Mouse (Mus musculus) gastrocnemius, postnatal 25 days (tissue): ENCODE data around the gene Dtx1. TPM values are rescaled to one million over a fixed set of nuclear protein-coding genes. Genes with fewer than 3 reads are reported as not detected.

Experiments used
- DNase-seq: peaks from one replicate; pipeline ENCODE4 v3.0.0; 2022
- total RNA-seq, 2 experiments: library from RNA; stranded (reverse); gene quantifications; 1 replicate in 1 of 2; 2 replicates in 1 of 2; pipeline ENCODE4 v1.2.3; 2021

Gene Dtx1
- total RNA-seq, 2 experiments from 2014 or later: 0.61 to 0.91 TPM

DNA sequence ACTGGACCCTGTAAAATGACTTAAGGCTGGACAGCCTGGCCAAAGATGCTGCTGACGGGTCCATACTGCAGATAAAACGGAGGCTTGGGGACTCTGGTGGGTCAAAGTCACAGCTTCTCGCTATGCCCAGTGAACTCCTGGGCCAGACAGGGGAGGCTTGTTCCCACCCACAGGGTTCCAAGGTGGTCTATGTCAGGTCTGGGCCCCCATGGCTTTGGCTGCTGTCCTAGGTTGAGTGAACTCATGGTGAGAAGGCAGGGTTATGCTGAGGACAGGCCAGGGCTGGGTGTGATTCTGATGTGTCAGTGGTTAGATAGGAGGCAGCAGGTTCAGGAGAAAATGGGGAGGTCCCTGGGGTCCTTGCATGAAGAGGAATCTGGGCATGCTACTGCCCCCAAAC, 8.1 kb downstream of the Dtx1 start:
- no peak for DNase-seq

DNA sequence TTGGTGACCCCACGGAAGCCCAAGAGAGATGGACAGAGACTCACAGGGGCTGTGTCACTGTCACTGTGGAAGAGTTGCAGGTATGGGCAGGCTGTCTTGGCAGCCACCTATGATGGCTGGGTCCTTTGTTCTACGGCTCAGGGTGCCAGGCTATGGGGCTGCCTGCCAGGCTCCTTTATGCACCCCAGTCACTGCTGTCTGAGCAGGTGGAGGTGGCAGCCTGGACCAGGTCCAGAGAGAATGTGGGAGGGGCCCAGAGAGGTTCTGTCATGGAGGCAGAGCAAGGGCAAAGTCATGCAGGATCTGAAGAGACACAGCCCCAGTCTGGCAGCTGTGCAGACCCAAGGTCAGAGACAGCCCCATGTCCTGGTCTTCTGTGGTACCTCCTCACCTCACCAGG, 8.8 kb downstream of the Dtx1 start:
- no peak for DNase-seq

DNA sequence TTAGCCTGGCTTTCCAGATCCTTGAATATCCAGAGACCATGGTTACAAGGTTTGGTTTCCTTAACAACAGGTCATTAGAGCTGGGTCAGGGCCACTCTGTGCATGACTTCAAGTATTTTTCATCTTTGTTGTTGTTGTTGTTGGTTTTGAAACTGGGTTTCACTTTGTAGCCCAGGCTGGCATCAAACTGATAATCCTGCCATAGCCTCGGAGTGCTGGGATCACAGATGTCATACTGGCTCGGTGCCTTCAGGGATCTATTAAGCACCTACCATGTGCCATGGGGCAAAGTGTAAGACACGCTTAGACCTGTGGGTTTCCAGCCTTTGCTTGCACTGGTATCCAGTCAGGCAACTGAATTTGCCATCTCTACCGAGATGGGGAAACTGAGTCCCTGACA, 9.3 kb downstream of the Dtx1 start:
- no peak for DNase-seq

DNA sequence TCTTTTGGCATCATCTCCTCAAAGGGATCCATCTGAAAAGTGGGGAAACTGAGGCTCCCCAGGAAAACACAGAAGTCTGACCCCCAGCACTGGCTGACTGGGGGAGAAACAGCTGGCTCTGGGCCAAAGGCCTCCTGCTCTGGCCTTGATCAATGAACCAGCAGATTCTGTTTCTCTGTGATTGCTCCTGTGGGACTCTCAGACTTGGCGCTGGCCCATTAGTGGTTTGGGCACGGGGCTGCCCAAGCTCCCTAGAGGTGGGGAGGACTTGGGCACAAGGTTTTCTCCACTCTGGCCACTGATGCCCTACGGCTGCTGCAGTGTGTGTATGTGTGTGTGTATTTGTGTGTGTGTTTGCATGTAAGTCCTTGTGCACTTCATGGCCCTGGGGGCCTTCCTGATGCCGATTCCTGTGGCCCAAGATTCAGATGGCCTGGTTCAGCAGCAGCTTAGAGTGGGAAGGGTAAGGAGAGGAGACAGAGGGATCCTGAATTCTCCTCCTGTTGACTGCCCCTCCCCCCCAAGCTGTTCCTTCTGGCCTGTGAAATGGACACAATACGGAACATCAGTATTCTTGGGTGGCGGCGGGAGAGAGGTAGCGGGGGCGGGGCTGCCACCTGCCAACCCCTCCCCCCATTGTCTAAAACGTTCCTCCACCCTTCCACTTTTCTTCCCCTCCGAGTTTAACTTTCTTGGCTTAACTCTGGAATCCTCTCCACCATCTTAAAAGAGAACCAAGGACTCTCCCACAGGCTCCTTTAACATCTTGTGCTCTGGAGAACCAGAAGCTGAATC, 10.5 kb downstream of the Dtx1 start:
- DNase-seq: no peak

DNA sequence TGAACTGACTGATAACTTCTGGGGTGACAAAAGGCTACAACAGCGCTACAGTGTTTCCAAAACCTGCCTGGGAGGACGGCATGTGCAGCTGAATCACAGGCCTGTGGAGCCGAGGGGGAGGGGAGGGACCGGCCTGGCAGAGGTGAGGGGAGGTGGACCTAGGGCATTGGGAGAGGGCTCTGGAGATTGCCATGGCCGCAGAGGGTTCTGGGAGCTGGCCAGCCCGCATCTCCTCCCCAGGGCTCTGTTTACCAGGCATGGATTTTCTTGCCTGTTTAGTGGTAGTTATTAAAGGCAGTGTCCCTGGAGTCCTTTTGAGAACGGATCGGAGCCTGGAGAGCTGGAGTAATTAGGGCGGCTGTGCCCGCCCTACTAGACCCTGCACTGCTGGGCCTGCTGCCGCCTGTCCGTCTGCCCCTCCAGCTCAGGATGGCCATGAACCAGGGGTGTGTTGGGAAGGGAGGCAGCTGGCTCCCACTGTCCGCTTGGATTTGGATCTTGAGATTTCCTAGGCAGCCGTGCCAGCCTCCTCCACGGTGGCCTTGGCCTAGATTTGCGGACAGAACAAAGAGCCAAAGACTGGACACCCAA, 12.8 kb downstream of the Dtx1 start:
- DNase-seq: no peak

DNA sequence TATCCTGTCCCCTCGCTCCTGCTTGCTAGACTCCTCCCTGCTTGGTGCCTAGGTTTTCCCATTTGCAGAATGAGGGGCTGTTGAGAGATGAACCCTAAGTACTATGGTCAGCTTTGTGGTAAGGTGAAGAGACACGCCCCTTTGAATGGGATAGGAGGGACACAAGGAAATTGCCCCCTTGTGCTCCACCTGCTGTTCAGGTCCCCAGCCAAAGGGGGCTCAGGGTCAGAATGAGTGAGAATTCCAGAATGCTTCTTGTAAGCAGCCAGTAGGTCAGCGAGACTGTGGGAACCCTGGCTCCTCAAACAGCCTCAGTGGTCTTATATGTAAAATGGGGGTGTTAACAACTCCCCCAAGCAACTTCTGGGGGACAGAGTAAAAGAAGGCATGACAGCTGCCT, 13.5 kb downstream of the Dtx1 start:
- no peak for DNase-seq

DNA sequence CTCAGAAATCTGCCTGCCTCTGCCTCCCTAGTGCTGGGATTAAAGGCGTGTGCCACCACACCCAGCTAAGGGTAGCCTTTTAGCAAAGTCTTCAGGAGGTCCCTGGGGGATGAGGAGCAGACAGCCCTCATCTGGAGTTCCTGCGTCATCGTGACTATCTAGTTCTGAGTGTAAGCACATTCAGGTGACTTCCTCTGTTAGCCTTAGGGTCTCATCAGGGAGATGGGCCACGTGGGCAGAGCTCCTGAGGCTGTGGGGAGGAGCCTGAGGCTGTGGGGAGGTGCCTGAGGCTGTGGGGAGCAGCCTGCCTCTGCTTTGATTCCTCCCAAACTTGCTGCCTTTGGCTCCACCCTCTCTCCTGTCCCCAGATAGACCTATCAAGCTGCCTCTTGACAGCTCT, 14.9 kb downstream of the Dtx1 start:
- no peak for DNase-seq

DNA sequence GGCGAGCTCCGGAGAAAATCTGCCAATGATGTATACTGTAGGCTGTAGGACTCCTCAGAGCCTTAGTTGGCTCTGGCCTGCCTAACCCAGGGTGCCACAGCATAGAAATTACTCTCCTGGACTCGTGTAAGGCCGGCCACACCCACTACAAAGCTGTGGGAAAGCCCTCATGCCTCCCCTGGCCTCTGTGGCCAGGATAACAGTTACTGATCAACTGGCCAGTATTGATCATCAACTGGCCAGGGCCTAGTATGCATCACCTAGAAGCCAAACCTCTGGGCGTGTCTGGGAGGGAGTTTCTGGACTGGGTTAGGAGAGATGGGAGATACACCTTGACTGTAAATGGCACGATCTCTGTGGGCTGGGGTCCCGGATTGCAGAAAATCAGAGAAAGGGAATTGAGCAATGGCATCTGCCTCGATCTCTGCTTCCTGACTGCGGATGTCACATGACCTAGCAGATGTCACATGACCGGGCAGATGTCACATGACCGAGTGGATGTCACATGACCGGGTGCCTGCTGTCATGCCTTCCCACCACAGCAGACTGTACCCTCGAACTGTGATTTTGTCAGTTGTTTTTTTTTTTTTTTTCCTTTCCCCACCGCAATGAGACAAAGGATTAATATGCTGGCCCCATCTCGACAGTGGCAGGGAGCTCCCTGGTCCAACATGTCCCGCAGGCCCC, 15.5 kb downstream of the Dtx1 start:
- DNase-seq: no peak

DNA sequence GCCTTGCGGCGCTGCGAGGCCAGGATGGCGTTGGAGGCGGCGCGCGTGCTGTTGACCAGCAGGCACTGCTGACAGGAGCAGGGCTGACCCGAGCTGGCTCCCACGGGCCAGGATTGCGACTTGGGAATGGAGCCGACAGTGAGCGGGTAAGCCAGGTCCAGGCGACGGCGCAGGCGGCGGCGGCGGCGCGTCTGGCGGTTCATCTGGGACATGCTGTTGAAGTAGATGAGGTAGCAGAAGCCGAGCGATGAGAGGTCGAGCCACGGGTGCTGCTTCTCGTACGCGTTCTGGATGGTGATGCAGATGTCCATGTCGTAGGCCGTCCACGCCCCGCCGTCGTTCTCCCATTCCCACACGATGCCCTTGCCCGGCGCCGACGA, 17.0 kb downstream of the Dtx1 start:
- DNase-seq: no peak

DNA sequence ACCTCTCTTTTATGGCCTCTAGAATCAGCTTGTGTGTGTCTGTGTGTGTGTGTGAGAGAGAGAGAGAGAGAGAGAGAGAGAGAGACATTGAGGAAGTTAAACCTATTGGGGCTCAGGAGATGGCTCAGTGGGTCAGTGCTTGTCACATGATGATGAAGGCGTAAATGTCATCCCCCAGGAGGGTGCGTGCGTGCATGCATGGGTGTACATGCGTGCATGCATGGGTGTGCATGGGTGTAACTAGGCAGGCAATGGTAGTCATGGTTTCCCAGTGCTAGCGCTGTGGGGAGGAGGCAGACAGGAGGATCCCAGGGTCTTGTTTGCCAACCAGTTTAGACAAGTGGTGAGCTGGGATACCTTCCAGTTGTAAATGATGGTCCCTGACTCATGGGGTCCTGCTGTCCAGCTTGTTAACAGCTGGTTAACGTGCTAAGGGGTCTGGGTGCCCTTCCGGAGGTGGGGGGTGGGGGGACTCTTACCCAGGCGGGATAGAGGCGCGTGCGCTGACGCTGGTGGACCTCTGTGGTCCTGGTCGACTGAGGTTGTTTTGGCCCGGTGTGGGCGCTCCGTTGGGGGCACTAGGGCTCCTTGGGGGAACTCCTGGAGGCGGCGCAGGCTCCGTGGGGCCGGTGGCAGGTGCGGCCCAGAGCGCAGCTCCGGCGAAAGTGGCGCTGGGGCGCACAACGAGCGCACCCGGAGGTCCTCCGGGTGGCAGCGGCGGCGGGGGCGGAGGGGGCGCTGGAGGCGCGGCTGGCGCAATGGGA, 17.6 kb downstream of the Dtx1 start:
- no peak for DNase-seq

DNA sequence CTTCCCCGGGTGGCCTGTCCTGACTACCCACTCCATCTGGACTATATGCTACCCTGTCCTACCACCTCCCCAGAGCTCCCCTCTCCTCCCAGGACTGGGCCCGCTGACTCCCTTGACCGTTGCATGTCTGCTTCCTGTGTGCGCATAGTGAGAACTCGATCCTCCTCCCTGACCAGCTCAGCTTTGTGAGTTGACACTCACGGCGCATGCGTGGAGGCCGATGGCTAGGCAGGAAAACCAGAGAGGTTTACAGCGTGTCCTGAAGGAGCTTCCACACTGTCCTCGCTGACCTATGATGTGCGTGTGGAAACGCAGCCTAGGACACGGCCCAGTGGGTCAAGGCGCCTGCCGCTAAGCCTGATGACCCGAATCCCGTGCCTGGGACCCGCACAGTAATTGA, 19.7 kb downstream of the Dtx1 start:
- DNase-seq: no peak

DNA sequence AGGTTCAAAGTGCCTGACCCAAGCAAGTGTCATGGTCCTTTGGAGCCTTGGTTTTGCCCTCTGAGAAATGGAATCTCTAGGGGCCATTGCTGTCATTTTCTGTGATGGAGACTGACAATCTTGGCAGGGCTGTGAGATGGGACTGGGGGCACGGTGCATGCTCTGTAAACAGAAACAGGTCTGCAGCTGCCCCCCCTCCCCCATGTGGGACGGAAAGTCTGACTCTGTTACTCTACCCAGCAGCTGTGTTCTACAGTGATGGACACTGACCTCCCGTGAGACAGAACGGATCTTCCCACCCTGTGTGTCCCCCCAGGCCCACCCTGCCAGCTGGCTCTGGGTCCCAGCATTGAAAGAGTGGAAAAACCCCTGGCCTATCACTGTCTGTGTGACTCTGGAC, 21.3 kb downstream of the Dtx1 start:
- DNase-seq: no peak

DNA sequence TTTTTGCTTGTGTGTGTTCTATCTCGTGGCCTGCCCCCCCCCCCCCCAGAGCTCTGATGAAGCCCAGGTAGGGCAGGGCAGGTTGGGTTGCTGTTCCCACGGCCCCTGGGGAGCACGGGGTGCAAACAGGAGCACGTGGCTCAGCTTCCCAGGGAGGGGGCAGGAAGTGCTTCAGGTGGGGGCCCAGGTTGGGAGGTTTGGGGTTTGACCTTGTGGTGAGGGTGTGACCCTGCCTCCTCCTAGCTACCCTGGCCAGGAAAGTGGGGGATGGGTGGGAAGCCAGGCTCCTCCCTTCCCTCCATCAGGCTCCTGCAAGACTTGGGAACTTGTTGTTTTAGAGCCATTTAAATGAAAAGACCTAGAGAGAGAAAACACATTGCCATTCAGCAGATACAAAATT, 23.3 kb downstream of the Dtx1 start:
- DNase-seq: no peak

DNA sequence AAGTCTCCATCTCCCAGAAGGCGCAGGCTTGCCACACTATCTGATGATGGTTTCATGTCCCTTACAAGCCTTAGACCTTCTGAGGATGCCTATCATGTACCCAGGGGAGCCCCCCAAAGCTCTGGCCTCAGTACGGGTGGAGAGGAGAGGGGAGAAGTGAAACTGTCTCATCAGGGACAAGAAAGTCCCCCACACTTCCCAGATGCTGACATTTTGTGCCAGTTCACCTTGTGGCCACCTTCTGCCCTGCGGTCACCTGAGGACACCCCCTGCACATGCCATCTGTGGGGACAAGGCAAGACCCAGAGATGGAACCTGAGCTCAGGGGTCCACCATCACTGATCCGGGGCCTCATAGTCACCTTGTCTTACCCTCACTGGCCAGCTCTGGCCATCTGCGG, 23.8 kb downstream of the Dtx1 start:
- DNase-seq: no peak

DNA sequence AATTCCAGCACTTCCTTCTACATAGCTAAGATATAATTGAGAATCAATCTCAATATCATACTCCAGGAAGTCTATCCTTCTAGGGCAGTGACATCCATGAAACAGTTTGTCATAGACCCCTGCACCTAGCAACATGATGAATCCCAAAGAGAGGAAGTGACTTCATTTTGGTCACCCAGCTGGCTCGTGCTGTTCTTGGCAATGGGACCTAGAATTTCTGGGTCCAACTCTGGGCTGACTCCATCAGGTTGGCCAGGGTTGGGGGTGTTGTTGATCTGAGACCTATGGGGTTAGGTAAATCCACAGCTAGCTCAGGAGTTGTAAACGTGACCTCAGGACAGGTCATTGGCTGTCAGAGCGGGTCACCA, 24.3 kb downstream of the Dtx1 start:
- no peak for DNase-seq

DNA sequence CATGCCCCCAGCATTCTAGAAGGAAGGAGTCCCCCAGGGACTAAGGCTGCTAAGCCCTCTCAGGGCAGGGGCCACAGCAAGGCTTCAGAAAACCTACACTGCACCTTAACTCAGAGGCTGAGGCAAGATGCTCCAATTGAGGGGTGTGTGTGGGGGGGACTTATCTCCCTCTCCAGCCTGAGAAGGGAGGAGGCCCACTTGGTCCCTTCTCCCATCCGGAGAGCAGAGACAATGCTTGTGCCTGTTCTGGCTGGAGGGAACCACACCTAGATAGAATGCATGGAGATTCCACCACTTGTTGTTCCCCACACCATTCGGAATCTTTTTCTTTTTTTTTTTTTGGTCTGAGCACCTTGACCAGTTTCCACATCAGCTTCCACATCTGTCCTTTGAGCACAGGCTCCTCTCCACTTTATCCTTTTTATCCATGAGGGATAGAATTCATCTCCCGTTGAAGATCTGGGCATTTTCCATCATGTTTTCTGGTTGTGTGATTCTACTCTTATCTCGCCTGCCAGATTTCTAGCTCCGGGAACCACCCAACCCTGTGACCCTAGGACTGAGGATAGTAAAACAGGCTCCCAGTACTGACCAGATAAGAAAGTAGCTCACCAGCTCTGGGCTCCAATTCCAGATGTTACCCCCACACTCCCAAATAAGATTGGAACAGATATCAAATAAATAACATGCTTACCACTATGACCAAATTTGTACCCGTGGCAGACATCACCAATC, 24.8 kb downstream of the Dtx1 start:
- no peak for DNase-seq

DNA sequence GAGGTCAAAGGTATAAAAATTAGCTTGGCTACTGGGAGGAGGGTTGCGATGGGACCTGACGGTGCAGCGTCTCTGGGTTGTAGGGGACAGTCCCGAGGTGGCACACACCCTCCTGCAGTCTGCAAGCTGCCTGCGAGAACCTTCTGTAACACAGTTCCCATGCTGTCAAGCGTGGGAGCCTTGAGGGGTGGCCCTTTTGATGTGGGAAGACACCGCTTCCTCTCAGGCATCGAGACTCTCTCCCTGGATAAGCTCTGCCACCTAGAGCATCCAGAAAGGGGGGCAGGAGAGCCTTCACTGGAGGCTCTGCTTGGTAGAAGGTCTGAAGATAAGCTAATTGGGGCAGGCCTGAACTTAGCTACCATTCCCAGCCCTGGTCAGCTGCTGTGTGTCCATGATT, 26.0 kb downstream of the Dtx1 start:
- DNase-seq: no peak

DNA sequence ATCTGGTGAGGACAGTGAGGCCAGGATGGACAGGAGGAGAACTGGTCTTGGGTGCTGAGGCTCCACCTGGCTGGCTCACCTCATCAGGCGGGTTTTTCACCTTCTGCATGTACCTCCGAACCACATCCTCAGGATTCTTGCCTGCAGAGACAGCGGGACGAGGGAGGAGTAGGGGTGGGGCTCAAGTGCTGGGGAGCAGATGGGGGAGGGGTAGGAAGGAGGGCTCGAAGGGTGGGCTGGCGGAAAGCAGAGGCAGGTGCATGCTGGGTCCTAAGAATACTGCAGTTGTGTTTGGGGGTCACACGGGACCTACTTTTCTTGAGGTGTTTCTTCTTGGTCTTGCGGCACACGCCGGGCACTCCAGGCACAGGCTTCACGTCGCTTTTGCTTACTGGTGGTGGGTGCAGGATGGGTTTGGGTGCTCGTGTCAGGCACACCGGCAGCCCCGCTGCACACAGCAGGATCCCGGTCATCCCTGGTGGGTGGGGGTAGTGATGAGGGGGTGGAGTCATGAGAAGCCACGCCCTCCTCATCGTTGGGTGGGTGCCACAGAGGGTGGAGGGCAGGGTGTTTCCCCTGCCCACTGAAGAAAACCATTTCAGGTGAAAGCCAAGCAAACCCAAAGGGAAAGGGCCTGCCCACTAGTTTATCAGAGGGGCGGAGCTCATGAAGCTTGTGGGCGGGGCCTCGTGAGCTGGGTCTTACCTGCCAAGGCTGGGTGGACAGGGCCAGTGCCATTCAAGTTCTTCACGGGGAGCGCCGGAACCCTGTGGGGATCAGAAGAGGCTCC, 28.6 kb downstream of the Dtx1 start:
- DNase-seq: no peak

DNA sequence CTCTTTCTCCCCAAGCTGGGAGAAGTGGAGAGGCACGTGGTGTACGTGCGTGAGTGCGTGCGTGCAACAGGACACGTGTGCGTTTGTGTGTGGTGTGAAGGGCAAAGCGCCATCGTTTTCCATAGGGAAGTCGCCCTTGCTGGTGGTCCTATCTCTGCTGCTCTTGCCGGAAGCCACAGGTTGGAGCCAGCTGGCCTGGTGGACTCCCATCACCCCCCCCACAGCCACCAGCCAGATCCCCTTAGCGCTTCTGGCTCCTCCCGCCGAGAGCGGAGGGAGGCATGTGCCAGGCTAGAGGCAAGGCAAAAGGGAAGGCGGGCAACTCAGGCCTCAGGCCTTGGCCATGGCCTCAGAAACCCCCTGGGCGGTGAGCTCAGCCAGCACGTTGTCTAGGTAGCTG, 30.8 kb downstream of the Dtx1 start:
- no peak for DNase-seq

DNA sequence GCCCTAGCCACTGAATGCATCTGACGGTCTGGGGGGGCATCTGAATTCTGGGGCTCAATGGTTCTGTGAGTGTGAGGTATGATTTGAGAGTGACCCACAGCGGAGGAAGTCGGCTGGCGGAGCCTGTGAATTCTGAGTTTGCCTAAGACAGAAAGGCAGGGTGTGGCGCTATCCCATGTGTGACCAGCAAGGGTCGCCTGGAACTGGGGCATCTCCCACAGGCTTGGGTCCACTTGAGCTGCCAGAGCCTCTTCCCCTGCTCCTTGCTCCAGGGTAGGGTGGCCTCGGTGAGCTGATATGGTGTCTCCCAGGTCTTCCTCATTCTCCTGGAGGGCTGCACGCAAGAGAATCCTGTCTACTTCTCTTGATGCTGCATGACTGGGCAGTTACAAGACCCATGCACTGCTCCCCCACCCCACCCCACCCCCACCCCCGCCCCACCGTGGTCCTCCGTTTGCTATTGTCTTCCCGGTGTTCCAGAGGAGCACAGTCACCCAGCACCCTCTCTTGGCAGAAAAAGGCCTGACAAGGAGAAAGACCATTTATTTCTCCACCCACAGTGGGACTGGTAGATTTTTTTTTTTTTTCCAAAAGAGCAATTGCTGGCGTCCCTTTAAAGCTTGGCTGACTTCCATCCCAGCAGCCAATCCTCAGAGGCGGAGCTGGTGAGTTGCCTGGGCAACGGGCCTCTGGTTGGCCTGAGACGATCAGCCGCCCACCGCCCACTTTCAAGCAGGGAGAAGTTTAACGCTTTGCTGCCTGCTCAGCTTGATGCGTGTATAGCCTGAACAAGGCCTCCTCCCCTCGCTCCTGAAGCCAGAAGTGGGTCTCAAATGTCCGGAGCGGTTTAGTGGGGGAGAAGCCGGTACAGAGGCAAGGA, 31.8 kb downstream of the Dtx1 start:
- peak; percentile 70 for DNase-seq
